Mouse (Mus musculus): ENCODE results near the gene Acaa1a.

The Acaa1a gene

GRCm38 (mm10) chr9:119339558-119340211 is at the start of gene Acaa1a:
Acaa1a (plus strand) TSS chr9:119339676.
- DNase-seq (ENCODE audit: low spot score): no peak

DNA sequence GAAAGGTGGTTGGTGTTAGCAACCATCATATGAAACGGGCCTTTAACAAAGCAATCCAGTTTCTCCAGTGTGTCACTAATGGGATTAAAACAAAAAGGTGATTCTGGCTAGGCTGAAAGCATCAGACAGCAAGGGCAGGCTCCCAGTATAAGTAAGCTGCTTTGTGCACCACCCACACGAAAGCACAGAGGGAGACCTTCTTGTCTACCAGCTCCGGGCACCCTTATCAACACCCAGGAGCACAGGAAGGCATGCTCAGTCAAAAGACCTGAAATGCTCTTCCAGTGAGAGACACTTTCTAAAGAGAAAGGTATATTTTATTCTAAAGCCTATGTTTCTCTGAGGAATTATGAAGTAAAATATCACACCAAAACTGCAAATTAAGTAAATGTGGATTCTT is 48.7 kb upstream of the Acaa1a start:
- DNase-seq (ENCODE audit: low spot score): no peak

DNA sequence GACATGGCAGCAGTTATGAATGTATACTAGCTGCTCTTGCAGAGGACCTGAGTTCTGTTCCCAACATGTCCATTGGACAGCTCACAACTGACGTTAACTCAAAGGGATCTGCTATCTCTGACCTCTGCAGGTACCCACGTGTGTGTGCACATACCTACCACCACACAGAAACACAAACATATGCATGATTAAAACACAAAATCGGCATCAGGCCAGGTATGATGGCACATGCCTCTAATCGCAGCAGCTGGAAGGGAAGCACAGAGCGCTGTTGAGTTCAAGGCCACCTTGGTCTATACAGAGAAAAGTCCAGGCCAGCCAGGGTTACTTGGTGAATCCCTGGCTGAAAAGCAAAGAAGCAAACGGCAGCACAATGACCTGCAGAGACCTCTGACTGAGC is 41.8 kb upstream of the Acaa1a start:
- DNase-seq (ENCODE audit: low spot score): no peak

GRCm38 (mm10) chr9:119298563-119298962 is 40.9 kb upstream of the Acaa1a start:
- DNase-seq (ENCODE audit: low spot score): no peak

DNA sequence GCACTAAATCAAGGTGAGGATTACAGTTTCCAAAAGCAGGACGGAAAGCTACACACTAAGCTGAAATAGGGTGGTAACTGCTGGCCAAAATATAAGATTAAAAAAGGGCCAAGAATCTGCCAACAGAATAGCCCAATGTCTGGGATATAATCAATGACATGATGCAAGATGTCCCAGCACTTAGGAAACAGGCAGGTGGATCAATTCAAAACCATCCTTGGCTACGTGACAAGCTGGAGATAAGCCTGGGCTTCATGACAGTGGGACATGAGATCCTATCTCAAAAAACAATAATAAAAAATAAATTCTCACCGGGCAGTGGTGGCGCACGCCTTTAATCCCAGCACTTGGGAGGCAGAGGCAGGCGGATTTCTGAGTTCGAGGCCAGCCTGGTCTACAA is 33.6 kb upstream of the Acaa1a start:
- no peak for DNase-seq (ENCODE audit: low spot score)

DNA sequence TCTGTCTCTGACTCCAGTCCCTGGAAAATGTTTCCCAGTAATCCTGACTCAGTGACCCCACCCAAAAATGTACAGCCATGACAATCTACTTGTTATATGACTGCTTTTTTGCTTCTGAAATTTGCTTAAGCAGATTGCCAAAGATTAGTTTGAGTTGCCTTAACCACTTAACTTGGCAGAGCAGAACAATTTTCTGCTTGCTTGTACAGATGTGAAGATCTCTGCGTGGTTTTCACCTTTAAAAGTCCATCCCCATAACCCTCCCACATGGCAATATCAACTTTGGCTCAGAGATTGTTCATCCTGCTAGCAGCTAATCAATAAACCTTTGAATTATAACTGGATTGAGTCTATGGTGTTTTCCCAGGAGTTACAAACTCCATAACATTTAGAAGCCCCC is 30.4 kb upstream of the Acaa1a start:
- no peak for DNase-seq (ENCODE audit: low spot score)

DNA sequence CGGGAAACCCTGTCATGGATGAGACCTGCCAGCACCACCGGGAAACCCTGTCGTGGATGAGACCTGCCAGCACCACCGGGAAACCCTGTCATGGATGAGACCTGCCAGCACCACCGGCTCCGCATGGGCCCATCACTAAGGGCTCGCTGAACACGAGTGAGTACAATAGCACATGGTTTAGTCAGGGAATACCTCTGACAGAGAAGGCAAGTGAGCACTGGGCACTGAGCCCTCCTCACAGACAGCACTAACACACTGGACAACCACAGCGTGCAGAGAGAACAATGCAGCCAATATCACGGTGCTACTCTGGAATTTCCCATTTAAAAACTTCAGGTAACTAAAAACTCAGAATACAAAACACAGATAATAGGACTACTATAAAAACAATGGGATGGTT is 26.4 kb upstream of the Acaa1a start:
- no peak for DNase-seq (ENCODE audit: low spot score)

DNA sequence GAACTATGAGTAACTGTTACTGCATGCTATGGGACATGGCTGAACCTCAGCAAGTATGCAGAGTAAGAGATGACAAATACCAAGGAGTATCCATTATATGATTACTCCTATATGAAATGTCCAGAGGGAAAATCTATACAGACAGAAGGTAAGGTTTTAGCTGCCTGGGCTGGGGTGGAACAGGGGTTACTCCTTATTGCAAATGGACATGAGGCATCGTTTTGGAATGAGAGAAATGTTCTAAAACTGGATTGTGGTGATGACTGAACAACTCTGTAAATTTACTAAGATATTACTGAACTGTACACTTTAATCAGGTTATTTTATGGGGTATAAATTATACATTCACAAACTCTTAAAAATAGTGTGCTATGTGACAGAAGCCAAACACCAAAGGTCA is 20.6 kb upstream of the Acaa1a start:
- no peak for DNase-seq (ENCODE audit: low spot score)

GRCm38 (mm10) chr9:119320446-119320845 is 19.0 kb upstream of the Acaa1a start:
- no peak for DNase-seq (ENCODE audit: low spot score)

DNA sequence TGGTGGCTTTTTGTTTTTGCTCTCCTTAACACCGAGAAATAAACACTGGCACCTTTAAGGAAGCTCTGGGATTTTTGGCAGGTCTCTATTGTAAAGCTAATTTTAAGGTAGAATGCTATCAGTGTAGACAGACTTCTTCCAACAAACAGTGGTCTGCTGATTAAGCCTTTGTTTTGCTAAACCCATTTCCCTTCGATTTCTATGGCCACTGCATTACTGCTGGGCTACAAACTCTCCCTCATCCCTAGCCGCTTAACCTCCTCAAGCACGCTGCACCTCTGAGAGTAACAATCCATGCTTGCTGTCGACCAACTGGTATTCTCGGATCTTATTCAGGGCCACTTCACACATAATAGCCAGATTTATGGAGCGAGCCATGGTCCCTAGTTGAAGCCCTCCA is 18.5 kb upstream of the Acaa1a start:
- no peak for DNase-seq (ENCODE audit: low spot score)

DNA sequence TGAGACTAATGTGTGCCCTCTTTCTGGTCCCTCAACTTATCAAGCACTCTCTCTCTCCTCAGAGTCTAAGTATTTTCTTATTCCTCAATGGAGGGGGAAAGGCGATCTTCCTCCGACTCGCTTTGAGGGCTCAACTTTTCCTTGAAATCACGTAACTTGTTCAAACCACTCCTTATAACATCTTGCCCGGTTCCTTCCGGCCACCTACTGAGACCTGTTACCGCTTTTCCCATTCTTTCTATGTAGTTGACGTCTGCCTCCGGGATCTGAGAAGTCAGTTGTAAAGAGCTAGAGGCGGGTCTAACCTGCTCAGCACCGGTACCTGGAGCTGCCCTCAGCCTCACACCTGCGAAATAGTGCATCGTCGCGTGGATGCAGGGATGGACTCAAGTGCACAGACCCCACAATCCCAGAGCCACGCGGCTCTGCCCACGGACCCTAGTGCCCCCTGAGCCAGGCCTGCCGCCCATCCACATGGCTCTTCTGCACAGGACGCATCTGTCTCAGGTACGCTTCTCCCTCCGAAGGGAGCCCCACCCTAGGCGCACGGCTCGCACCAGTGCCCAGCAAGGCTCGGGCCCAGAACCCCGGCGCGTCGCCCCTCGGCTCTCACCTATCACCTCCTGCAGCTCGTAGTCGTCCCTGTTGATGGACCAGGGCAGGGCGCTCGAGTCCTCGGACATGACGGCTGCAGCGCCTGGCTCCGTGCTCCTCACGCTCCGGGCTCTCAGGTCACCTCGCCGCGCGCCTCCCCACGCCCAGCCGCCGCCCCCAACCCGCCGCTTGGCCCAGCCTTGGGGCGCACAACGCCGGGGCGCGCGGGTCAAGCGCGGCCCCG is 17.9 kb upstream of the Acaa1a start:
- DNase-seq (ENCODE audit: low spot score): peak; percentile 18

DNA sequence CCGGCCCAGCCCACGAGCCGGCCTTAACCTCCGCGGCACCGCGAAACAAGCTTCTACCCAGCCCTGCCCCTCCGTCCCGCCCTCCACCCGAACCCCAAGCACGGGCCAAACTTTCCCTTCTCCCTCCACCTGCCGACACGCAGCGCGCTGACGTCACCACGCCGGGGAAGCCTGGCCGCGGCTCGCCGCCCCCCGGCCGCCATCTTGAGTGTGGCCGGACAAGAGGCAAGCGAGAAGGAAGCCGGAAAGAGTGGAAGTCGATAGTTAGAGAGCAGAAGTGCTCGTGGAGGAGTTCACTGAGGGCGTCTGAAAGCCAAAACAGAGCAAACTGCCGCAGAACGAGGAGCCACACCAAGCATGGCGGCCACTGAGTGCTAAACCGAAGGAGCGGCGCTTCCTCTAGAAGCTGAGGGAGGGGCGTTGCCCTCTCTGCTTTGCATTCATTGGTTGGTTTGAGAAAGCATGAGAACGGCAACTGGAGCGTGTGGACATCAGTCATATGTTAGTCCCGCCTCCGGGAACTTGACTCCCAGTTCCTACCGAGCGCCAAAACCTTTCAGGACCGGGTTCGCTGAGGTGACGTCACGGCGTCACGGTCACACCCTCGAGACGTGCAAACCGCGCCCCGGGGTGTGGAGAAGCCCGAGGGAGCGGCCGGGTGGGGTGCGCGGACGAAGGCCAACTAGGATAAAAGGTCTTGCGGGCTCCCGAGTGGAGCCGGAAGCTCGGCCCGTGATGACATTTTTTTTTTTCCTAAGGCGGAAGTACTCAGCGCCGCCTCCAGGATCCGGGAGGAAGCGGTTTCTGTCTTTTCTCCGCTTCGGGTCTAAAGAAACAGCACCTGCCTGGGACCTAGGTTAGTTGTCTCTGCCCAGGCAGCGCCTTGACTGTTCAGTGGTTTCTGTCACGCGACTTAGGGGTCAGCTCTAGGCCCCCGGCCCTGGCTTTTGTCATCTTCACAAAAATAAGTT is 16.9 kb upstream of the Acaa1a start, which contains the start of gene Oxsr1:
Gene Oxsr1 (minus strand): TSS at position 139 of the 971 bp plus-strand sequence.
- peak; percentile 90 for DNase-seq (ENCODE audit: low spot score)

DNA sequence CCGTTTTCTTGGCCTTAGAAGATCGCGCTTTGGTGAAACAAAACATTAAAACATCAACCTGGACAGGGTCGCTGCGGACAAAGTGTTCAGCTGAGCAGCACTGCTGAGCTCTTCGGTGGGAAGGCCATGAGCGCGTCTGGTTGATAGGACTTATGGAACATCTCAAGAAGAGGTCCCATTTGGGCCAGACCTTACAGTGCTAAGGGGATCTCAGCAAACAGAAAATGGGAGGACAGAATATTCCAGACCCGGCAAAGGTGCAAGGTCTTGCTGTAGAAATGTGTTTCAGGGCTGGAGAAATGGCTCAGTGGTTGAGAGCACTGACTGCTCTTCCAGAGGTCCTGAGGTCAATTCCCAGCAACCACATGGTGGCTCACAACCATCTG is 16.2 kb upstream of the Acaa1a start:
- no peak for DNase-seq (ENCODE audit: low spot score)

- DNase-seq (ENCODE audit: low spot score): no peak
Measured at GRCm38 (mm10) chr9:119324130-119324529, 15.3 kb upstream of the Acaa1a start.

GRCm38 (mm10) chr9:119328488-119328887 is 11.0 kb upstream of the Acaa1a start:
- no peak for DNase-seq (ENCODE audit: low spot score)

DNA sequence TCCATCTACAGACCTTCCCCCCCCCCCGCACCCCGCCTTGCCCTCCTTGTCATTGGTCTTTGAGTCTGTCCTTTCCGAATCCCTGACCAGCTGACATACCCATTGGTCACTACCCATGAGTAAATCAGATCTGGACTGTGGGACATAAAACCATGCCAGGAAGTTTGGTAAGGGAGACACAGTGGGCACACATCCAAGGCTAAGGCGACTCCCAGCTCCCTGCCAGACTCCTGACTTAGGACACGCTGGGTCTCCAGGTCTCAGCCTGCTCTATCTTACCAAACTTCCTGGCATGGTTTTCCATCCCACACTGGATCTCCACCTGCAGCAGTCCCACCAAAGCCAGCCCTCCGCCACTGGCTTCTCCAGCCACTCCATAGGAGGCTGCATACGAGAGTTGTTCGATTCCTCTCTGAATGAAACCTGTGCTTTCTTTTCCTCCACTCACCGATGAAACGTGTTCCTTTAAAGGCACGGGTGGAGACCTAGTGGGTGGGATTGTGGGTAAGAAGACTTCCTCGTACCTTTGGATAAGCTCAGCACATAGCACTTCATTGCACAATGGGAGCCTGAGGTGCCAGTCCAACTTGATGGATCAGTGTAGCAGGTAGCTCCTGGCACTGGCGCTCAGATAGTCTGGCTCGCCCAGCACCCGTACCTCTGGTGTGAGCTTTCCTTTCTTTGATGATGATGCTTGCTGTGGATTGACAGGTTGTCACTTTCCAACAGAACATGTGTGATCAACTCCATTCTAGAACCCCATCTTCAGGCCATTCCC is 9.1 kb upstream of the Acaa1a start:
- no peak for DNase-seq (ENCODE audit: low spot score)

DNA sequence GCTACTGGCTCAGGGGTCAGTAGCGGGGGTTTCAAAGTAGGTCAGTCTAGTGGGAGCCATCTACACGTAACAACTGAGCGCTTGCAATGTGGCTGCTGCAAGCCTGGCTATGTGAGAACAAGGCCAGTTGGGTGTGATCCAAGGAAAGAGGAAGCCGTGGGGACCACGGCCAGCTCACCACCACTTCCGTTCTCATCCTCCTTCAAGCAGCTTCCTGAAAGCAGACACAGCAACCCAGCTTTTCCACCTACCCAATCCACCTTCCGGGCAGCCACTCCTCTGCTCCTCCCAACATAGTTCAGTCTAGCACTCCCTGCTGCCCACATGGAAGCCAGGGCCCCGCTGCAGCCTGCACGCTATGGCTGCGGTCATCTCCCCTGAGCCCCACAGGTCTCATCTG is 5.2 kb upstream of the Acaa1a start:
- DNase-seq (ENCODE audit: low spot score): no peak

DNA sequence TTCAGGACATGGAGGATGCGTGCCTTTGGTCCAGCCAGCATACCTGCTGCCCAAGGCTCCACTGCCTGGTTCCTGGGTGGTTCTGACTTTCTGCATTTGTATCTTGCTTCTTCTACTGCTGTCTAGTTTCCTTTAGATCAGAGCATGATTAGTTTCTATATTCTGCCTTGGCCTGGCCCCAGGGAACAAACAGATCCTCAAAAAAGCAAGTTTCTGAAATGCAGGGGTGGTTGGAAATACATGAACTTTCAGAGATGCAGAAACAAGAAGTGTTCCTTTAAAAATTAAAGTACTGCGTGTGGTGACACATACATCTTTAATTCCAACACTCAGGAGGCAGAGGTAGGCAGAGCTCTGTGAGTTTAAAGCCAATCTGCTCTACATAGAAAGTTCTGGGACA is 4.6 kb upstream of the Acaa1a start:
- no peak for DNase-seq (ENCODE audit: low spot score)

DNA sequence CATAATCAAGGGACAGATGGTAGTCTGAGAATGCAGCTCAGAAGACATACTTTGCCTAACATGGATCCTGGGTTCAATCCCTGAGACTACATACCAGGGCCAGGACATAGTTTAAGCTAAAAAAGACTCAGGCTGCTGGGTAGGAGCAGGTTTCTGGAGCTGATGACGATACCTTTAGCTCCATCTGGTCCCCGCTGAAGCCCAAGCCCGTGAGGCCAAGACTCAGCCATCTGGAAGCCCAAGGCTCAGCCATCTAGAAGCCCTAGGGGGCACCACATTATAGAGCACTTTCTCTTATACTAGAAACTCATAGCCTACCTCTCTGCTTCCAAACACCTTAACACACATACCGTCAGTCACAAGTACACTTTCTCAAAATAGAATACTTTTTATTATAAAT is 3.9 kb upstream of the Acaa1a start:
- DNase-seq (ENCODE audit: low spot score): no peak

DNA sequence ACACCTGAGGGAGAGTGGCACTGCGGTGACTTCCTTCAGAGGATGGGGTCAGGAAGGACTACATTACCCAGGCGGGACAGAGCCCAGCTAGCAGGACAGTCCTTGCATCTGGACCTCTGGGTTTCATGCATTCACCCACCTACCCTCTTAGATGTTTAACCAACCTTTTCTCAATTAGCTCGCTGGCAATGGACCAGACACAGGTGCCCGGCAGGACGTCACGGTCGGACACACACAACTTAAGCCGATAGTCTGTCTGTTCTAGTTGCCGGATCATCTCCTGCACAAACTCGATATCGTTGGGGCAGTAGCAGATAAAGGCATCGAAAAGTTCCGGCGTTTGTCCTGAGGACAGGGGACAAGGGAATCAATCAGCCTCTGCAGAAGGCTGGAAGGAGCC is 1.6 kb upstream of the Acaa1a start:
- no peak for DNase-seq (ENCODE audit: low spot score)

- no peak for DNase-seq (ENCODE audit: low spot score)
Measured at GRCm38 (mm10) chr9:119338350-119338749, 1.1 kb upstream of the Acaa1a start.

- DNase-seq (ENCODE audit: low spot score): no peak
Measured at GRCm38 (mm10) chr9:119339106-119339505, 370 bp upstream of the Acaa1a start.

All from urinary bladder, postnatal 10 days (tissue).